Mouse (Mus musculus) left cerebral cortex, postnatal 14 days (tissue): ENCODE data around the gene Ddr2. TPM values are rescaled to one million over a fixed set of nuclear protein-coding genes. Genes with fewer than 3 reads are reported as not detected.
"Not testable (repeated sequence)": the region's sequence is repeated elsewhere in the genome, so short reads cannot be mapped to it uniquely, and the experiment has no call there.

Experiments used
- DNase-seq, 2 experiments: peaks; one replicate each; pipeline ENCODE4 v3.0.0; 2021 to 2022; ENCODE audit warnings: low spot score in 2 of 2, mixed read lengths in 1 of 2
- intact Hi-C: fragments of 180-260 bp; cut with DNase I; formaldehyde crosslinking; loops from one replicate; pipeline ENCODE4 v1.15.1; 2025
- total RNA-seq, 2 experiments: library from RNA; stranded (reverse); gene quantifications; 2 replicates each; pipeline ENCODE4 v1.2.3; 2021

Ddr2 gene
- total RNA-seq, 2 experiments from 2014 or later: 7.6 to 9.9 TPM

GRCm38 (mm10) chr1:170051631-170052177 is 58.9 kb downstream of the Ddr2 start:
- DNase-seq: no peak
- intact Hi-C loops: no loop called here

GRCm38 (mm10) chr1:170048434-170048833 is 62.1 kb downstream of the Ddr2 start:
- intact Hi-C loops: no loop called here

GRCm38 (mm10) chr1:170044726-170045471 is 65.7 kb downstream of the Ddr2 start:
- intact Hi-C loops: no loop called here

More at GRCm38 (mm10) chr1:170048434-170048833, 62.1 kb downstream of the Ddr2 start:
- DNase-seq: no peak

GRCm38 (mm10) chr1:170043753-170044152 is 66.8 kb downstream of the Ddr2 start:
- intact Hi-C loops: no loop called here

More at GRCm38 (mm10) chr1:170044726-170045471, 65.7 kb downstream of the Ddr2 start:
- DNase-seq: no peak

GRCm38 (mm10) chr1:170042996-170043395 is 67.6 kb downstream of the Ddr2 start:
- no peak for DNase-seq
- intact Hi-C loops: no loop called here

More at GRCm38 (mm10) chr1:170043753-170044152, 66.8 kb downstream of the Ddr2 start:
- no peak for DNase-seq

GRCm38 (mm10) chr1:170039402-170039801 is 71.2 kb downstream of the Ddr2 start:
- intact Hi-C loops: no loop called here
- DNase-seq: no peak

- no peak for DNase-seq
These were observed 75.0 kb downstream of the Ddr2 start for GRCm38 (mm10) chr1:170035575-170035974.

GRCm38 (mm10) chr1:170034961-170035360 is 75.6 kb downstream of the Ddr2 start:
- intact Hi-C loops: no loop called here
- no peak for DNase-seq

More at GRCm38 (mm10) chr1:170035575-170035974, 75.0 kb downstream of the Ddr2 start:
- intact Hi-C loops: no loop called here

GRCm38 (mm10) chr1:170031656-170032055 is 78.9 kb downstream of the Ddr2 start:
- no peak for DNase-seq
- intact Hi-C loops: no loop called here

GRCm38 (mm10) chr1:170014784-170015183 is 95.8 kb downstream of the Ddr2 start:
- intact Hi-C loops: no loop called here
- no peak for DNase-seq

- DNase-seq: no peak
- intact Hi-C loops: no loop called here
These were observed 99.7 kb downstream of the Ddr2 start for GRCm38 (mm10) chr1:170010716-170011505.

- intact Hi-C loops: no loop called here
- no peak for DNase-seq
These were observed 101.3 kb downstream of the Ddr2 start for GRCm38 (mm10) chr1:170009296-170009695.

GRCm38 (mm10) chr1:170008432-170009220 is 101.9 kb downstream of the Ddr2 start:
- no peak for DNase-seq
- intact Hi-C loops: no loop called here

- DNase-seq: no peak
These were observed 104.0 kb downstream of the Ddr2 start for GRCm38 (mm10) chr1:170006516-170006915.

GRCm38 (mm10) chr1:170005297-170005696 is 105.3 kb downstream of the Ddr2 start:
- intact Hi-C loops: no loop called here
- DNase-seq: no peak

More at GRCm38 (mm10) chr1:170006516-170006915, 104.0 kb downstream of the Ddr2 start:
- intact Hi-C loops: no loop called here

GRCm38 (mm10) chr1:169993901-169994300 is 116.7 kb downstream of the Ddr2 start:
- DNase-seq, intact Hi-C loops: not testable (repeated sequence)

- intact Hi-C loops: no loop called here
- no peak for DNase-seq
These were observed 124.4 kb downstream of the Ddr2 start for GRCm38 (mm10) chr1:169986166-169986565.

- intact Hi-C loops: no loop called here
- no peak for DNase-seq
These were observed 132.9 kb downstream of the Ddr2 start for GRCm38 (mm10) chr1:169977621-169978020.

GRCm38 (mm10) chr1:169971998-169972397 is 138.6 kb downstream of the Ddr2 start:
- intact Hi-C loops: no loop called here
- no peak for DNase-seq
